Mouse (Mus musculus) CD4-positive, CD25-positive, alpha-beta regulatory T cell, adult 4 months (primary cell): Measurements from ENCODE around the gene Scyl1. TPM values are rescaled to one million over a fixed set of nuclear protein-coding genes. Genes with fewer than 3 reads are reported as not detected.
"Not testable (repeated sequence)": the region's sequence is repeated elsewhere in the genome, so short reads cannot be mapped to it uniquely, and the experiment has no call there.

Experiments
- ATAC-seq: one replicate; pipeline ENCODE4 v1.8.0; 2017
- polyA plus RNA-seq, 2 experiments: library from polyadenylated mRNA; unstranded; fragments of 100-300 nt; shearing (Covaris generic); gene quantifications; one replicate each; pipeline ENCODE4 v1.2.1; 2017

Gene Scyl1
- 10 to 100 TPM; 15.1 to 19.4 TPM for polyA plus RNA-seq

- peak; percentile 94 for ATAC-seq
Measured at GRCm38 (mm10) chr19:5770925-5771860, at the start of gene Scyl1. Gene Scyl1 (minus strand): TSS chr19:5771419.

- no peak for ATAC-seq
Measured at GRCm38 (mm10) chr19:5819549-5819948, 48.3 kb upstream of the Scyl1 start.

GRCm38 (mm10) chr19:5818590-5818977 is 47.4 kb upstream of the Scyl1 start:
- no peak for ATAC-seq

GRCm38 (mm10) chr19:5817703-5818589 is 46.7 kb upstream of the Scyl1 start:
- ATAC-seq = peak; percentile 66

- peak; percentile 93 for ATAC-seq
Measured at GRCm38 (mm10) chr19:5815928-5816327, 44.7 kb upstream of the Scyl1 start.

- ATAC-seq = no peak
Measured at GRCm38 (mm10) chr19:5815010-5815409, 43.8 kb upstream of the Scyl1 start.

GRCm38 (mm10) chr19:5814048-5814447 is 42.8 kb upstream of the Scyl1 start:
- not testable (repeated sequence) for ATAC-seq

- ATAC-seq = no peak
Measured at GRCm38 (mm10) chr19:5813567-5813966, 42.3 kb upstream of the Scyl1 start.

GRCm38 (mm10) chr19:5811771-5812504 is 40.7 kb upstream of the Scyl1 start:
- no peak for ATAC-seq

- no peak for ATAC-seq
Measured at GRCm38 (mm10) chr19:5810840-5811563, 39.8 kb upstream of the Scyl1 start.

GRCm38 (mm10) chr19:5810103-5810839 is 39.1 kb upstream of the Scyl1 start:
- no peak for ATAC-seq

- no peak for ATAC-seq
Measured at GRCm38 (mm10) chr19:5809712-5810089, 38.5 kb upstream of the Scyl1 start.

GRCm38 (mm10) chr19:5808955-5809711 is 37.9 kb upstream of the Scyl1 start:
- ATAC-seq = no peak

- no peak for ATAC-seq
Measured at GRCm38 (mm10) chr19:5807740-5808139, 36.5 kb upstream of the Scyl1 start.

- no peak for ATAC-seq
Measured at GRCm38 (mm10) chr19:5806809-5807205, 35.6 kb upstream of the Scyl1 start.

- ATAC-seq = no peak
Measured at GRCm38 (mm10) chr19:5806051-5806808, 35.0 kb upstream of the Scyl1 start.

- ATAC-seq = no peak
Measured at GRCm38 (mm10) chr19:5804371-5804899, 33.2 kb upstream of the Scyl1 start.

- no peak for ATAC-seq
Measured at GRCm38 (mm10) chr19:5803881-5804279, 32.7 kb upstream of the Scyl1 start.
